Mouse (Mus musculus) MEL (cell line): ENCODE results near the gene Vps72. TPM values are rescaled to one million over a fixed set of nuclear protein-coding genes. Genes with fewer than 3 reads are reported as not detected.

ENCODE experiments used
- DNase-seq: peaks from one replicate; pipeline ENCODE4 v3.0.0; 2011; ENCODE audit warnings: low read depth, low spot score
- H3K27ac ChIP-seq: 2 replicates; pipeline ENCODE4 v1.5.1; 2012; ENCODE audit warnings: low read depth, mild to moderate bottlenecking, control low read depth, low read length, moderate library complexity; ENCODE audit not compliant: control insufficient read depth
- H3K27me3 ChIP-seq, 2 experiments: fragments of 150-350 bp in 1 of 2; sonication (generic) in 1 of 2; 2 replicates each; pipeline ENCODE4 v1.6.1; 2012; ENCODE audit warnings: low read length in 2 of 2, mild to moderate bottlenecking in 2 of 2, improper control_type of control experiment in 1 of 2, moderate library complexity in 1 of 2; ENCODE audit not compliant: insufficient read depth in 2 of 2, control insufficient read depth in 1 of 2
- H3K36me3 ChIP-seq, 2 experiments: 2 replicates each; pipeline ENCODE4 v1.6.1; 2012 to 2014; ENCODE audit warnings: low read length in 2 of 2, improper control_type of control experiment in 1 of 2, inconsistent platforms in 1 of 2, mild to moderate bottlenecking in 1 of 2; ENCODE audit not compliant: insufficient read depth in 2 of 2, control insufficient read depth in 1 of 2
- H3K4me1 ChIP-seq, 2 experiments: fragments of 150-350 bp in 1 of 2; sonication (generic) in 1 of 2; 2 replicates each; pipeline ENCODE4 v1.6.1; 2012; ENCODE audit warnings: low read length in 2 of 2, improper control_type of control experiment in 1 of 2, mild to moderate bottlenecking in 1 of 2; ENCODE audit not compliant: insufficient read depth in 2 of 2, control insufficient read depth in 1 of 2
- H3K4me3 ChIP-seq, 2 experiments: fragments of 150-350 bp in 1 of 2; sonication (generic) in 1 of 2; 2 replicates each; pipeline ENCODE4 v1.5.1; 2012; ENCODE audit warnings: low read depth in 2 of 2, low read length in 2 of 2, mild to moderate bottlenecking in 2 of 2, moderate library complexity in 2 of 2, control low read depth in 1 of 2, improper control_type of control experiment in 1 of 2; ENCODE audit not compliant: control insufficient read depth in 1 of 2, insufficient read depth in 1 of 2
- H3K79me2 ChIP-seq: 2 replicates; pipeline ENCODE4 v1.6.1; 2012; ENCODE audit warnings: mild to moderate bottlenecking, low read length, moderate library complexity; ENCODE audit not compliant: control insufficient read depth, poor library complexity, insufficient read depth
- H3K9ac ChIP-seq: 2 replicates; pipeline ENCODE4 v1.6.1; 2012; ENCODE audit warnings: low read depth, mild to moderate bottlenecking, control low read depth, low read length, moderate library complexity; ENCODE audit not compliant: control insufficient read depth, poor library complexity, severe bottlenecking
- H3K9me3 ChIP-seq: fragments of 150-350 bp; sonication (generic); replicated peaks from 2 replicates; pipeline ENCODE4 v1.6.1; 2012; ENCODE audit warnings: mild to moderate bottlenecking, low read length, improper control_type of control experiment, moderate library complexity; ENCODE audit not compliant: insufficient read depth
- CHD1 ChIP-seq: IDR thresholded peaks from 2 replicates; pipeline ENCODE4 v1.6.1; 2012; ENCODE audit warnings: low read depth, mild to moderate bottlenecking, inconsistent platforms, low read length, improper control_type of control experiment
- CHD2 ChIP-seq: IDR thresholded peaks from 2 replicates; pipeline ENCODE4 v1.6.1; 2011; ENCODE audit warnings: low read length, improper control_type of control experiment
- CTCF ChIP-seq, 3 experiments: IDR thresholded peaks in 2 of 3; conservative IDR thresholded peaks in 1 of 3; 2 replicates each; pipeline ENCODE4 v1.5.1; 2011 to 2012; ENCODE audit warnings: low read length in 3 of 3, low read depth in 2 of 3, mild to moderate bottlenecking in 2 of 3, improper control_type of control experiment in 1 of 3, inconsistent platforms in 1 of 3, mixed read lengths in 1 of 3, moderate library complexity in 1 of 3; ENCODE audit not compliant: control insufficient read depth in 1 of 3, insufficient read depth in 1 of 3, poor library complexity in 1 of 3, severe bottlenecking in 1 of 3
- E2F4 ChIP-seq: IDR thresholded peaks from 2 replicates; pipeline ENCODE4 v1.6.1; 2011; ENCODE audit warnings: low read depth, low read length, improper control_type of control experiment, borderline replicate concordance
- ETS1 ChIP-seq: IDR thresholded peaks from 2 replicates; pipeline ENCODE4 v1.6.1; 2012; ENCODE audit warnings: low read depth, mild to moderate bottlenecking, inconsistent platforms, low read length, improper control_type of control experiment, moderate library complexity
- JUND ChIP-seq: IDR thresholded peaks from 2 replicates; pipeline ENCODE4 v1.6.1; 2011; ENCODE audit warnings: low read depth, mild to moderate bottlenecking, improper control_type of control experiment, low read length
- MAFK ChIP-seq: IDR thresholded peaks from 2 replicates; pipeline ENCODE4 v1.6.1; 2011; ENCODE audit warnings: low read depth, mild to moderate bottlenecking, low read length, improper control_type of control experiment, borderline replicate concordance
- MAZ ChIP-seq: IDR thresholded peaks from 2 replicates; pipeline ENCODE4 v1.6.1; 2012; ENCODE audit warnings: low read depth, mild to moderate bottlenecking, inconsistent platforms, low read length, improper control_type of control experiment
- MXI1 ChIP-seq: IDR thresholded peaks from 2 replicates; pipeline ENCODE4 v1.6.1; 2011; ENCODE audit warnings: mild to moderate bottlenecking, low read depth, low read length, improper control_type of control experiment
- MYB ChIP-seq: IDR thresholded peaks from 2 replicates; pipeline ENCODE4 v1.6.1; 2011; ENCODE audit warnings: mild to moderate bottlenecking, low read depth, low read length, improper control_type of control experiment
- MYC ChIP-seq: IDR thresholded peaks from 2 replicates; pipeline ENCODE4 v1.6.1; 2011; ENCODE audit warnings: low read depth, mild to moderate bottlenecking, low read length, improper control_type of control experiment, moderate library complexity
- NELFE ChIP-seq: IDR thresholded peaks from 2 replicates; pipeline ENCODE4 v1.6.1; 2011; ENCODE audit warnings: low read depth, low read length, improper control_type of control experiment
- POLR2A ChIP-seq, 2 experiments: IDR thresholded peaks; 2 replicates each; pipeline ENCODE4 v1.6.1; 2011 to 2012; ENCODE audit warnings: low read length in 2 of 2, mild to moderate bottlenecking in 2 of 2, control low read depth in 1 of 2, improper control_type of control experiment in 1 of 2, low read depth in 1 of 2, moderate library complexity in 1 of 2; ENCODE audit not compliant: control insufficient read depth in 1 of 2, insufficient read depth in 1 of 2, poor library complexity in 1 of 2
- POLR2AphosphoS2 ChIP-seq: IDR thresholded peaks from 2 replicates; pipeline ENCODE4 v1.6.1; 2011; ENCODE audit warnings: low read length, improper control_type of control experiment
- RAD21 ChIP-seq: IDR thresholded peaks from 2 replicates; pipeline ENCODE4 v1.6.1; 2011; ENCODE audit warnings: mild to moderate bottlenecking, low read depth, low read length, improper control_type of control experiment
- SMC3 ChIP-seq: IDR thresholded peaks from 2 replicates; pipeline ENCODE4 v1.6.1; 2011; ENCODE audit warnings: low read depth, low read length, improper control_type of control experiment
- TAL1 ChIP-seq: IDR thresholded peaks from 2 replicates; pipeline ENCODE4 v1.6.1; 2012; ENCODE audit warnings: mild to moderate bottlenecking, inconsistent platforms, low read length, moderate library complexity, mixed read lengths
- TCF12 ChIP-seq: IDR thresholded peaks from 2 replicates; pipeline ENCODE4 v1.6.1; 2014; ENCODE audit warnings: low read depth, mild to moderate bottlenecking, inconsistent platforms, low read length, improper control_type of control experiment, moderate library complexity
- UBTF ChIP-seq: IDR thresholded peaks from 2 replicates; pipeline ENCODE4 v1.6.1; 2012; ENCODE audit warnings: low read depth, mild to moderate bottlenecking, inconsistent platforms, low read length, improper control_type of control experiment, moderate library complexity, borderline replicate concordance; ENCODE audit not compliant: insufficient read depth
- ZKSCAN1 ChIP-seq: IDR thresholded peaks from 2 replicates; pipeline ENCODE4 v1.6.1; 2012; ENCODE audit warnings: low read depth, mild to moderate bottlenecking, inconsistent platforms, low read length, improper control_type of control experiment, moderate library complexity
- ZNF384 ChIP-seq: IDR thresholded peaks from 2 replicates; pipeline ENCODE4 v1.6.1; 2012; ENCODE audit warnings: low read depth, mild to moderate bottlenecking, inconsistent platforms, low read length, improper control_type of control experiment
- polyA plus RNA-seq, 2 experiments: library from polyadenylated mRNA; stranded (reverse) in 1 of 2; unstranded in 1 of 2; fragments of >175 nt in 1 of 2; fragments of >200 nt in 1 of 2; gene quantifications; 2 replicates each; pipeline versions ENCODE4 v1.2.1 to v1.2.4; 2012; ENCODE audit warnings: low replicate concordance in 2 of 2, low read depth in 1 of 2; ENCODE audit not compliant: insufficient read length in 2 of 2, insufficient read depth in 1 of 2, missing spikeins in 1 of 2
- total RNA-seq: library from RNA; depleted of rRNA; stranded (reverse); fragments of 300-350 nt; gene quantifications from 2 replicates; pipeline ENCODE4 v1.2.3, GENCODE M21; 2012

Gene Vps72
- total and polyA plus RNA-seq, 3 experiments = 128 to 416 (median 266) TPM

DNA sequence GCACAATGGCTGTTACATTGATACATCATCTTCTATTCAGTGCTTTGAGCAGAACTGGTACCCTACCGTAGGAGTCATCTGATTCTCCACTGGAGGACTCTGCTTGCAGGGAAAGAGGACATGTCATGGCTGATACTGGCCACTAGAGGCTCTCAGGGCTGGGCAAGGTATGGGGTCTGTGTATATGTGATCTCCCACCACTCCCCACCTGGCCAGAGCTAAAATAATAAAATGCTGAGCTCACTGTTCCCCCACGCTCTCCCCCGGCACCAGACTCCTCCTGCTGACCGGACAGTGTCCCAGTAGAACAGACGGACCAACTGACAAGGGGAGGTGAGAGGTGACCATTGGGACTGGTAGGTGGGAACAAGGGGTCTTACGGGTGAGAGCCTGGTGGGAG, 13.4 kb downstream of the Vps72 start, which contains the start of gene Tmod4:
TSS of gene Tmod4 (plus strand) at position 231 of the 400 bp plus-strand sequence.
- H3K36me3 ChIP-seq = peaks cover 0 to 18% of the 10 kb centered on the region in 2 experiments; a peak in 2 of 4 replicates
- no peak within 1 kb of the TSS for H3K4me3 ChIP-seq
- no peaks in the 10 kb centered on the region for H3K27me3 ChIP-seq
- no peaks in the 10 kb centered on the region for H3K4me1 ChIP-seq
- DNase-seq = peak; percentile 66
- H3K9ac ChIP-seq = no peak within 1 kb of the TSS
- H3K79me2 ChIP-seq = no peaks in the 10 kb centered on the region
- TF ChIP-seq CHD1 (no peak), RAD21 (peak; percentile 22), POLR2AphosphoS2 (0 out of 2 replicates have a peak, but pooled peaks have one; percentile 27), NELFE (no peak), MYC (no peak), JUND (no peak), ETS1 (no peak), MAFK (no peak), CHD2 (no peak), MYB (no peak), E2F4 (no peak), TCF12 (no peak), MAZ (no peak), SMC3 (peak; percentile 48), POLR2A (IDR thresholded peaks at IDR 0.05; ENCODE audit: control insufficient read depth in 1 of 2, insufficient read depth in 1 of 2, low read depth in 1 of 2, low read length in 2 of 2, poor library complexity in 1 of 2) (no peak), MXI1 (no peak), ZNF384 (0 out of 2 replicates have a peak, but pooled peaks have one; percentile 17), CTCF (IDR thresholded peaks at IDR 0.05 in 2 of 3, conservative IDR thresholded peaks at IDR 0.05 in 1 of 3; ENCODE audit: control insufficient read depth in 1 of 3, insufficient read depth in 1 of 3, low read depth in 2 of 3, low read length in 3 of 3, poor library complexity in 1 of 3, severe bottlenecking in 1 of 3) (peak; percentile 74 to 96 (median 75))
- H3K9me3 ChIP-seq = no peaks in the 10 kb centered on the region
- no peak within 1 kb of the TSS for H3K27ac ChIP-seq

DNA sequence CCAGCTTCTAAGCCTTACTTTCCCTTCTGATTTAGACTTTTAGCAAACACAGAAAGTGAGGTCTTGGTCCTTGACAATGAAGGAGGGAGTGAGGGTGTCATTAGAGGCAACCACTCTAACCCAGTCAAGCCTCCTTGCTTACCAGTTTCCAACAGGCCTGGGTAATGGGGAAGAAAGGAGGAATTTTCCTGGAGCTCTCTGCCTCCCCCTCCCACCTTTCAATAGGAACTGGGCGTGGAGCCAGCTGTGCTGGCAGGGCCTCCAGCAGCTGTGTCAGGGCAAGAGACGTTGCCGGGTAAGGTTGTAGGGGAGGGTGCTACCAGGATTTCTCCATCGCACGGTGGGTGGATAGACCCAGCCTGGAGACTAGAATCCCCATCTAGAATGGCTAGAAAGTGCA, 14.2 kb downstream of the Vps72 start:
- Histone ChIP-seq H3K4me1 (no peaks in the 10 kb centered on the region), H3K36me3 (peaks cover 0 to 11% of the 10 kb centered on the region in 2 experiments; a peak in 2 of 4 replicates), H3K27me3 (no peaks in the 10 kb centered on the region), H3K9me3 (no peaks in the 10 kb centered on the region), H3K9ac (no peak overlapping the region), H3K27ac (no peak overlapping the region), H3K4me3 (no peak overlapping the region), H3K79me2 (no peaks in the 10 kb centered on the region)
- TF ChIP-seq ETS1 (no peak), RAD21 (no peak), UBTF (no peak), MAZ (peak; percentile 32; the same call in 1 of the 2 replicates), ZKSCAN1 (no peak), TAL1 (no peak), NELFE (no peak)
- no peak for DNase-seq
